Mouse (Mus musculus): ENCODE measurements around the gene Ambp.

- TF ChIP-seq CTCF (IDR thresholded peaks at IDR 0.05; ENCODE audit: low read depth) (no peak), EP300 (IDR thresholded peaks at IDR 0.05; ENCODE audit: low read depth) (no peak)
Measured at GRCm38 (mm10) chr4:63151127-63151526, 3.5 kb downstream of the Ambp start.

All from liver, embryonic 14.5 days (tissue).